Mouse (Mus musculus): Measurements from ENCODE around the gene Polg.

DNA sequence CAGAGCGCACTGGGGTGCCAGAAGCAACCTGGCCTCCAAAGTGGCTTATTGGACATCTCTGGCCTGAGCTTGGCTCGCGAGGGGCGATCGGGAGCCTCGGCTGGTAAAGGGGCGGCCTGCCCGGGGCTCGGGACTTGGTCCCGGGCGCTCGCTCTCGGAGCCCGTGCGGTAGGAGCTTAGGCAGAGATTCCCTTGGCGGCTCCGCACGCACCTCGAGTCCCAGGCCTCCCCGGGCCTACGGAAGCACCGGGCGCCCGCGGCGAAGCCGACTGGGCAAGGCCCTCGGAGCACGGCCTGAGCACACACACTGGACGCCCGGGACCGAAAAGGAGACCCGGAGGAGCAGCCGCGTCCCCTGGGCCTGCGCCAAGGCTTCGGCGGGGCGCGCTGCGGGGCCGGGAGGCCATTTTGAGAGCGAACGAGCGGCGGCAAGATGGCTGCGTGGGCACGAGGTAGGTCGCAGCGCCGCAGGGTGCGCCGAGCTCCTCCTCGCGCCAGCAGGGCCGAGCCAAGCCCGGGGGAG is 49.1 kb upstream of the Polg start:
- no peak for TF ChIP-seq POLR2A (IDR thresholded peaks at IDR 0.05; ENCODE audit: borderline replicate concordance, insufficient read depth, low read length)
- TF ChIP-seq CTCF (IDR thresholded peaks at IDR 0.05; ENCODE audit: borderline replicate concordance, insufficient read depth, low read depth, low read length): no peak
